Mouse (Mus musculus): ENCODE data around the gene Repin1. TPM values are rescaled to one million over a fixed set of nuclear protein-coding genes. Genes with fewer than 3 reads are reported as not detected.
"Not testable (repeated sequence)": the region's sequence is repeated elsewhere in the genome, so short reads cannot be mapped to it uniquely, and the experiment has no call there.

Repin1 gene
- polyA plus RNA-seq, 1 experiment: 14.1 TPM

- H3K4me1 ChIP-seq (ENCODE audit: control insufficient read depth, insufficient read depth, insufficient read length, low read length): peaks cover 5% of the 10 kb centered on the region
- no peak overlapping the region for H3K27ac ChIP-seq (replicated peaks; ENCODE audit: low read depth, low read length)
- no peak overlapping the region for H3K4me3 ChIP-seq (ENCODE audit: insufficient read depth, low read depth, low read length)
Observed at GRCm38 (mm10) chr6:48596545-48597232, 3.0 kb downstream of the Repin1 start.

- H3K4me1 ChIP-seq (ENCODE audit: control insufficient read depth, insufficient read depth, insufficient read length, low read length): peaks cover 5% of the 10 kb centered on the region
- H3K4me3 ChIP-seq (ENCODE audit: insufficient read depth, low read depth, low read length): no peak overlapping the region
- H3K27ac ChIP-seq (replicated peaks; ENCODE audit: low read depth, low read length): no peak overlapping the region
Observed at GRCm38 (mm10) chr6:48597233-48597625, 3.5 kb downstream of the Repin1 start.

GRCm38 (mm10) chr6:48600594-48600993 lies 6.9 kb downstream of the Repin1 start:
- Histone ChIP-seq H3K4me1 (ENCODE audit: control insufficient read depth, insufficient read depth, insufficient read length, low read length) (0 out of 2 replicates have a peak, but pooled peaks cover 3% of the 10 kb centered on the region), H3K27ac (replicated peaks; ENCODE audit: low read depth, low read length) (no peak overlapping the region), H3K4me3 (ENCODE audit: insufficient read depth, low read depth, low read length) (no peak overlapping the region)

- peak within 1 kb of the TSS; percentile 70 for H3K27ac ChIP-seq (replicated peaks; ENCODE audit: low read depth, low read length)
- H3K4me1 ChIP-seq (ENCODE audit: control insufficient read depth, insufficient read depth, insufficient read length, low read length): 0 out of 2 replicates have a peak, but pooled peaks cover 3% of the 10 kb centered on the region
- H3K4me3 ChIP-seq (ENCODE audit: insufficient read depth, low read depth, low read length): peak within 1 kb of the TSS; percentile 90
Observed at GRCm38 (mm10) chr6:48601271-48602079, 7.8 kb downstream of the Repin1 start, which contains the start of gene Zfp775. Gene Zfp775, plus strand, starts transcription at chr6:48602063.

- H3K4me1 ChIP-seq (ENCODE audit: control insufficient read depth, insufficient read depth, insufficient read length, low read length): 0 out of 2 replicates have a peak, but pooled peaks cover 3% of the 10 kb centered on the region
Observed at GRCm38 (mm10) chr6:48602080-48602741, 8.5 kb downstream of the Repin1 start.

GRCm38 (mm10) chr6:48608124-48608523 lies 14.4 kb downstream of the Repin1 start:
- Histone ChIP-seq H3K4me1 (ENCODE audit: control insufficient read depth, insufficient read depth, insufficient read length, low read length) (no peaks in the 10 kb centered on the region), H3K27ac (replicated peaks; ENCODE audit: low read depth, low read length) (no peak overlapping the region), H3K4me3 (ENCODE audit: insufficient read depth, low read depth, low read length) (no peak overlapping the region)

More at GRCm38 (mm10) chr6:48602080-48602741, 8.5 kb downstream of the Repin1 start:
- H3K27ac ChIP-seq (replicated peaks; ENCODE audit: low read depth, low read length): peak overlapping the region; percentile 70
- H3K4me3 ChIP-seq (ENCODE audit: insufficient read depth, low read depth, low read length): peak overlapping the region; percentile 90

GRCm38 (mm10) chr6:48609512-48609911 lies 15.8 kb downstream of the Repin1 start:
- Histone ChIP-seq H3K4me1 (ENCODE audit: control insufficient read depth, insufficient read depth, insufficient read length, low read length) (no peaks in the 10 kb centered on the region), H3K4me3 (ENCODE audit: insufficient read depth, low read depth, low read length) (no peak overlapping the region), H3K27ac (replicated peaks; ENCODE audit: low read depth, low read length) (no peak overlapping the region)

GRCm38 (mm10) chr6:48610657-48611056 lies 17.0 kb downstream of the Repin1 start:
- no peak overlapping the region for H3K4me3 ChIP-seq (ENCODE audit: insufficient read depth, low read depth, low read length)
- no peak overlapping the region for H3K27ac ChIP-seq (replicated peaks; ENCODE audit: low read depth, low read length)
- no peaks in the 10 kb centered on the region for H3K4me1 ChIP-seq (ENCODE audit: control insufficient read depth, insufficient read depth, insufficient read length, low read length)

GRCm38 (mm10) chr6:48613464-48613863 lies 19.8 kb downstream of the Repin1 start:
- Histone ChIP-seq H3K27ac (replicated peaks; ENCODE audit: low read depth, low read length) (no peak overlapping the region), H3K4me1 (ENCODE audit: control insufficient read depth, insufficient read depth, insufficient read length, low read length) (no peaks in the 10 kb centered on the region), H3K4me3 (ENCODE audit: insufficient read depth, low read depth, low read length) (no peak overlapping the region)

GRCm38 (mm10) chr6:48614756-48615155 lies 21.1 kb downstream of the Repin1 start:
- H3K4me1 ChIP-seq (ENCODE audit: control insufficient read depth, insufficient read depth, insufficient read length, low read length): no peaks in the 10 kb centered on the region
- no peak overlapping the region for H3K4me3 ChIP-seq (ENCODE audit: insufficient read depth, low read depth, low read length)
- H3K27ac ChIP-seq (replicated peaks; ENCODE audit: low read depth, low read length): no peak overlapping the region

- H3K27ac ChIP-seq (replicated peaks; ENCODE audit: low read depth, low read length): no peak overlapping the region
- no peak overlapping the region for H3K4me3 ChIP-seq (ENCODE audit: insufficient read depth, low read depth, low read length)
- H3K4me1 ChIP-seq (ENCODE audit: control insufficient read depth, insufficient read depth, insufficient read length, low read length): no peaks in the 10 kb centered on the region
Observed at GRCm38 (mm10) chr6:48620031-48620430, 26.3 kb downstream of the Repin1 start.

- not testable (repeated sequence) for H3K4me1 ChIP-seq (ENCODE audit: control insufficient read depth, insufficient read depth, insufficient read length, low read length); H3K27ac ChIP-seq (replicated peaks; ENCODE audit: low read depth, low read length)
- peak overlapping the region; percentile 24 for H3K4me3 ChIP-seq (ENCODE audit: insufficient read depth, low read depth, low read length)
Observed at GRCm38 (mm10) chr6:48622186-48622843, 28.6 kb downstream of the Repin1 start.

GRCm38 (mm10) chr6:48623460-48623859 lies 29.8 kb downstream of the Repin1 start:
- no peak overlapping the region for H3K27ac ChIP-seq (replicated peaks; ENCODE audit: low read depth, low read length)
- peaks cover 5% of the 10 kb centered on the region; the same call in 1 of the 2 replicates for H3K4me1 ChIP-seq (ENCODE audit: control insufficient read depth, insufficient read depth, insufficient read length, low read length)
- H3K4me3 ChIP-seq (ENCODE audit: insufficient read depth, low read depth, low read length): no peak overlapping the region

GRCm38 (mm10) chr6:48626464-48626863 lies 32.8 kb downstream of the Repin1 start, which contains the start of gene AI854703:
Gene AI854703, plus strand, starts transcription at chr6:48626764.
- H3K4me3 ChIP-seq (ENCODE audit: insufficient read depth, low read depth, low read length): peak within 1 kb of the TSS; percentile 60
- H3K4me1 ChIP-seq (ENCODE audit: control insufficient read depth, insufficient read depth, insufficient read length, low read length): peaks cover 5% of the 10 kb centered on the region; the same call in 1 of the 2 replicates
- H3K27ac ChIP-seq (replicated peaks; ENCODE audit: low read depth, low read length): no peak within 1 kb of the TSS
